Mouse (Mus musculus): ENCODE data around the gene Umps. TPM values are rescaled to one million over a fixed set of nuclear protein-coding genes. Genes with fewer than 3 reads are reported as not detected.

Umps gene
- polyA plus RNA-seq, 1 experiment from 2014 or later = 30.9 TPM

GRCm38 (mm10) chr16:33983712-33984111 lies 16.9 kb upstream of the Umps start:
- Histone ChIP-seq H3K36me3 (ENCODE audit: control insufficient read depth, insufficient read depth) (no peaks in the 10 kb centered on the region), H3K4me2 (ENCODE audit: low read depth, low read length) (no peak overlapping the region), H3K4me3 (ENCODE audit: low read depth, low read length) (no peak overlapping the region), H3K4me1 (ENCODE audit: control insufficient read depth, low read depth, low read length) (no peaks in the 10 kb centered on the region; the same call in none of the 2 replicates), H3K9ac (ENCODE audit: low read depth, low read length) (no peak overlapping the region), H3K9me3 (replicated peaks; ENCODE audit: control insufficient read depth, low read length) (no peaks in the 10 kb centered on the region), H3K27me3 (ENCODE audit: control insufficient read depth, insufficient read depth, low read depth, low read length) (no peaks in the 10 kb centered on the region), H3K27ac (ENCODE audit: low read length) (no peak overlapping the region)
- no peak for ATAC-seq (ENCODE audit: low read depth)
- WGBS (ENCODE audit: insufficient replicate concordance) = 79% methylated on average over 6 of the region's 6 CpGs

GRCm38 (mm10) chr16:33979855-33980254 lies 13.0 kb upstream of the Umps start:
- H3K4me1 ChIP-seq (ENCODE audit: control insufficient read depth, low read depth, low read length) = no peaks in the 10 kb centered on the region; the same call in 1 of the 2 replicates
- no peaks in the 10 kb centered on the region for H3K36me3 ChIP-seq (ENCODE audit: control insufficient read depth, insufficient read depth)
- H3K27me3 ChIP-seq (ENCODE audit: control insufficient read depth, insufficient read depth, low read depth, low read length) = no peaks in the 10 kb centered on the region
- H3K9me3 ChIP-seq (replicated peaks; ENCODE audit: control insufficient read depth, low read length) = no peaks in the 10 kb centered on the region
- H3K4me2 ChIP-seq (ENCODE audit: low read depth, low read length) = no peak overlapping the region
- ATAC-seq (ENCODE audit: low read depth) = 0 out of 2 replicates have a peak, but pooled peaks have one; percentile 13
- 40% methylated on average over 2 of the region's 2 CpGs for WGBS (ENCODE audit: insufficient replicate concordance)
- no peak overlapping the region for H3K9ac ChIP-seq (ENCODE audit: low read depth, low read length)
- H3K4me3 ChIP-seq (ENCODE audit: low read depth, low read length) = no peak overlapping the region
- no peak overlapping the region for H3K27ac ChIP-seq (ENCODE audit: low read length)

GRCm38 (mm10) chr16:33967283-33967640 lies 424 bp upstream of the Umps start:
- Histone ChIP-seq H3K9ac (ENCODE audit: low read depth, low read length) (peak overlapping the region; percentile 78), H3K9me3 (replicated peaks; ENCODE audit: control insufficient read depth, low read length) (no peaks in the 10 kb centered on the region), H3K4me1 (ENCODE audit: control insufficient read depth, low read depth, low read length) (peaks cover 10% of the 10 kb centered on the region), H3K27ac (ENCODE audit: low read length) (0 out of 2 replicates have a peak overlapping the region, but pooled peaks have one; percentile 36), H3K36me3 (ENCODE audit: control insufficient read depth, insufficient read depth) (peaks cover 6% of the 10 kb centered on the region; the same call in 1 of the 2 replicates), H3K4me3 (ENCODE audit: low read depth, low read length) (peak overlapping the region; percentile 84), H3K27me3 (ENCODE audit: control insufficient read depth, insufficient read depth, low read depth, low read length) (no peaks in the 10 kb centered on the region), H3K4me2 (ENCODE audit: low read depth, low read length) (peak overlapping the region; percentile 78)
- peak; percentile 47 for ATAC-seq (ENCODE audit: low read depth)
- 20% methylated on average over 2 of the region's 2 CpGs for WGBS (ENCODE audit: insufficient replicate concordance)

GRCm38 (mm10) chr16:33965878-33966537 lies 830 bp downstream of the Umps start:
- no peaks in the 10 kb centered on the region for H3K9me3 ChIP-seq (replicated peaks; ENCODE audit: control insufficient read depth, low read length)
- no peaks in the 10 kb centered on the region for H3K27me3 ChIP-seq (ENCODE audit: control insufficient read depth, insufficient read depth, low read depth, low read length)
- no peak for ATAC-seq (ENCODE audit: low read depth)
- peak overlapping the region; percentile 78 for H3K9ac ChIP-seq (ENCODE audit: low read depth, low read length)
- H3K4me3 ChIP-seq (ENCODE audit: low read depth, low read length) = peak overlapping the region; percentile 84
- peaks cover 10% of the 10 kb centered on the region for H3K4me1 ChIP-seq (ENCODE audit: control insufficient read depth, low read depth, low read length)
- WGBS (ENCODE audit: insufficient replicate concordance) = 3% methylated on average over 15 of the region's 15 CpGs
- H3K27ac ChIP-seq (ENCODE audit: low read length) = peak overlapping the region; percentile 45
- H3K4me2 ChIP-seq (ENCODE audit: low read depth, low read length) = peak overlapping the region; percentile 78
- H3K36me3 ChIP-seq (ENCODE audit: control insufficient read depth, insufficient read depth) = peaks cover 16% of the 10 kb centered on the region

GRCm38 (mm10) chr16:33963509-33963908 lies 3.3 kb downstream of the Umps start:
- Histone ChIP-seq H3K27ac (ENCODE audit: low read length) (no peak overlapping the region), H3K4me3 (ENCODE audit: low read depth, low read length) (no peak overlapping the region), H3K27me3 (ENCODE audit: control insufficient read depth, insufficient read depth, low read depth, low read length) (no peaks in the 10 kb centered on the region), H3K4me1 (ENCODE audit: control insufficient read depth, low read depth, low read length) (peaks cover 10% of the 10 kb centered on the region), H3K4me2 (ENCODE audit: low read depth, low read length) (no peak overlapping the region), H3K36me3 (ENCODE audit: control insufficient read depth, insufficient read depth) (peaks cover 27% of the 10 kb centered on the region), H3K9me3 (replicated peaks; ENCODE audit: control insufficient read depth, low read length) (no peaks in the 10 kb centered on the region), H3K9ac (ENCODE audit: low read depth, low read length) (no peak overlapping the region)
- ATAC-seq (ENCODE audit: low read depth) = peak; percentile 76
- 63% methylated on average over 6 of the region's 6 CpGs for WGBS (ENCODE audit: insufficient replicate concordance)

- no peak overlapping the region for H3K27ac ChIP-seq (ENCODE audit: low read length)
- WGBS (ENCODE audit: insufficient replicate concordance) = 49% methylated on average over 1 of the region's 1 CpGs
- no peaks in the 10 kb centered on the region for H3K4me1 ChIP-seq (ENCODE audit: control insufficient read depth, low read depth, low read length)
- H3K36me3 ChIP-seq (ENCODE audit: control insufficient read depth, insufficient read depth) = peaks cover 55% of the 10 kb centered on the region
- no peaks in the 10 kb centered on the region for H3K27me3 ChIP-seq (ENCODE audit: control insufficient read depth, insufficient read depth, low read depth, low read length)
- no peak for ATAC-seq (ENCODE audit: low read depth)
- no peak overlapping the region for H3K4me3 ChIP-seq (ENCODE audit: low read depth, low read length)
- H3K9ac ChIP-seq (ENCODE audit: low read depth, low read length) = no peak overlapping the region
- H3K4me2 ChIP-seq (ENCODE audit: low read depth, low read length) = no peak overlapping the region
- H3K9me3 ChIP-seq (replicated peaks; ENCODE audit: control insufficient read depth, low read length) = no peaks in the 10 kb centered on the region
These were observed 12.0 kb downstream of the Umps start for GRCm38 (mm10) chr16:33954793-33955192.

- H3K9ac ChIP-seq (ENCODE audit: low read depth, low read length) = no peak overlapping the region
- no peak for ATAC-seq (ENCODE audit: low read depth)
These were observed 13.8 kb downstream of the Umps start for GRCm38 (mm10) chr16:33953008-33953407.

GRCm38 (mm10) chr16:33950830-33951229 lies 16.0 kb downstream of the Umps start:
- Histone ChIP-seq H3K4me3 (ENCODE audit: low read depth, low read length) (no peak overlapping the region), H3K4me2 (ENCODE audit: low read depth, low read length) (no peak overlapping the region), H3K9me3 (replicated peaks; ENCODE audit: control insufficient read depth, low read length) (no peaks in the 10 kb centered on the region), H3K27ac (ENCODE audit: low read length) (no peak overlapping the region), H3K9ac (ENCODE audit: low read depth, low read length) (no peak overlapping the region), H3K4me1 (ENCODE audit: control insufficient read depth, low read depth, low read length) (peaks cover 13% of the 10 kb centered on the region), H3K27me3 (ENCODE audit: control insufficient read depth, insufficient read depth, low read depth, low read length) (no peaks in the 10 kb centered on the region), H3K36me3 (ENCODE audit: control insufficient read depth, insufficient read depth) (peaks cover 27% of the 10 kb centered on the region)
- 21% methylated on average over 4 of the region's 4 CpGs for WGBS (ENCODE audit: insufficient replicate concordance)
- peak; percentile 69 for ATAC-seq (ENCODE audit: low read depth)

More at GRCm38 (mm10) chr16:33953008-33953407, 13.8 kb downstream of the Umps start:
- peaks cover 42% of the 10 kb centered on the region for H3K36me3 ChIP-seq (ENCODE audit: control insufficient read depth, insufficient read depth)
- no peak overlapping the region for H3K4me2 ChIP-seq (ENCODE audit: low read depth, low read length)
- H3K9me3 ChIP-seq (replicated peaks; ENCODE audit: control insufficient read depth, low read length) = no peaks in the 10 kb centered on the region
- H3K27me3 ChIP-seq (ENCODE audit: control insufficient read depth, insufficient read depth, low read depth, low read length) = no peaks in the 10 kb centered on the region
- WGBS (ENCODE audit: insufficient replicate concordance) = 69% methylated on average over 4 of the region's 4 CpGs
- no peak overlapping the region for H3K27ac ChIP-seq (ENCODE audit: low read length)
- H3K4me3 ChIP-seq (ENCODE audit: low read depth, low read length) = no peak overlapping the region
- H3K4me1 ChIP-seq (ENCODE audit: control insufficient read depth, low read depth, low read length) = peaks cover 3% of the 10 kb centered on the region; the same call in 1 of the 2 replicates

GRCm38 (mm10) chr16:33950386-33950785 lies 16.5 kb downstream of the Umps start:
- Histone ChIP-seq H3K4me3 (ENCODE audit: low read depth, low read length) (no peak overlapping the region), H3K36me3 (ENCODE audit: control insufficient read depth, insufficient read depth) (peaks cover 22% of the 10 kb centered on the region), H3K4me2 (ENCODE audit: low read depth, low read length) (no peak overlapping the region), H3K27me3 (ENCODE audit: control insufficient read depth, insufficient read depth, low read depth, low read length) (no peaks in the 10 kb centered on the region), H3K9ac (ENCODE audit: low read depth, low read length) (no peak overlapping the region), H3K9me3 (replicated peaks; ENCODE audit: control insufficient read depth, low read length) (no peaks in the 10 kb centered on the region), H3K4me1 (ENCODE audit: control insufficient read depth, low read depth, low read length) (peaks cover 15% of the 10 kb centered on the region), H3K27ac (ENCODE audit: low read length) (no peak overlapping the region)
- no peak for ATAC-seq (ENCODE audit: low read depth)
- 62% methylated on average over 6 of the region's 6 CpGs for WGBS (ENCODE audit: insufficient replicate concordance)
